Mouse (Mus musculus) spleen, postnatal 36 days (tissue): Measurements from ENCODE around the gene Syngap1.

Experiments used
- DNase-seq, 2 experiments: peaks; one replicate each; pipeline ENCODE4 v3.0.0; 2022; ENCODE audit warnings: low spot score in 2 of 2, mixed read lengths in 1 of 2

The Syngap1 gene

DNA sequence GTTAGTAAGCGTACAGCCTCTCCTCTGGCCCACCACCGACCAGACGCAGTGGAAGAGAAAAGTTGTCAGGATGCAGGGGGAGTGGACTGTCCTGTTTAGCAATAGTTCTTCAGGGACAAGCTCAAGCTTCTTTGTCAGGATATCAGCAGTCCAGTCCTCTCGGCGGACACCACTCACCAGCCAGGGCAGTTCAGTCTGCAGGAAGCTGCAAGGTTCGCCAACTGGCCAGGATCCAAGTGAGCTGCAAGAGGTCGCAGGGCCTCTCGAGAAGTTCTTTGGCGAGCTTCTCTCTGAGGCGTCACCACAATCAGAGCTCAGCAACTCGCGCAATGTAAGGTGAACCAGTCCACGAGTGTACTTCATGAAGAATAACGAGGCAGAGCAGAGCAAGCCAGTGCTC is 53.4 kb downstream of the Syngap1 start:
- no peak for DNase-seq

DNA sequence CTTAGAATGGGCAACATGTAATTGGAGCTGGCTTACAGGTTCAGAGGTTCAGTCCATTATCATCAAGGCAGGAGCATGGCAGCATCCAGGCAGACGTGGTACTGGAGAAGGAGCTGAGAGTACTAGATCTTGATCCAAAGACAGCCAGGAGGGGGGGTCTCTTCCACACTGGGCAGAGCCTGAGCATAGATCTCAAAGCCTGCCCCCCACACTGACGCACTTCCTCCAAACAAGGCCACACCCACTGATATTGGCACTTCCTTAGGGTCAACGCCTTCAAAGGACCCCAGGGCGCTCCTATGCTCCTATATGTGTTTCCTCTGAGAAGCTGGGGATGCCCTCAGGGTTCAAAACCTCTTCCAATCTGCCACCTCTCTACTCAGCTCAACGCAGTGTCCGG is 54.0 kb downstream of the Syngap1 start:
- DNase-seq, result no peak

DNA sequence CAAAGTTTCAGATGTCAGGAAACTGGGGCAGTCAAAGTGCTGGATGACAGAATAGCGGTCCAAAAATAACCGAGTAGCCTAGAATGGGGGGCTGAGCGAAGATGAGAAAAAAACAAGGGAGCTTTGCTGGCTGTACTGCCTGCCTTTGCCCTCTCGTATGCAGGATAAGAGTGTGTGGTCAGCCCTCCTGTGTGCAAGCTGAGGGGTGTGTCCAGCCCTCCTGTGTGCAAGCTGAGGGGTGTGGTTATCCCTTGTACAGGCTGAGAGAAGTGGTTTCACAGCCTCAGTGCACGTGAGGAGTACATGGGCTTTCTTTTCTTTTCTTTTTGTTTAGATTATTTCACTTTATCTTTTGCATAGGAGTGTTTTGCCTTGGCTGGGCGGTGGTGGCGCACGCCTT is 54.5 kb downstream of the Syngap1 start:
- no peak for DNase-seq

- no peak for DNase-seq
Observed at GRCm38 (mm10) chr17:26997661-26998060, 56.6 kb downstream of the Syngap1 start.

- no peak for DNase-seq
Observed at GRCm38 (mm10) chr17:26998283-26998682, 57.2 kb downstream of the Syngap1 start.

DNA sequence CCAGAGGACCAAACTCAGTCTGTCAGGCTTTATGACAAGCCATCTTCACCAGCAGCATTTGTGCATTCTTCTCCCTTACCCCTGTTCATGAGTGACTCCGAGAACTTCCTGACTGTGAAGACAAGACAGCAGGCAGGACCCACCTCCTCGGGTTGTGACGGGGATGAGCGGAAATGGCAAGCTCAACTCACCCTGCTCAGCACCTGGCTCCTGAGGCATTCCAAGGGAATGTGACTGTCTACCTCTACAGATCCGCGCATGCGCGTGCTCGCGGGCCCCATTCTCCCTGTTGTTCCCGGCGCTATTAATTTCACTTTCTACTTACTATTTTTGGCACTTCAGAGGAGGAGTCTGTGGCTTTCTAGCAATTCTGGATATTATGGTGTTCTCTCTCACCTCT is 58.9 kb downstream of the Syngap1 start:
- DNase-seq, result no peak

GRCm38 (mm10) chr17:27001151-27001550 is 60.1 kb downstream of the Syngap1 start:
- peak; percentile 47 to 62 for DNase-seq

- no peak for DNase-seq
Observed at GRCm38 (mm10) chr17:27001889-27002288, 60.8 kb downstream of the Syngap1 start.

- peak in 1 of 2 experiments; percentile 56 for DNase-seq
Observed at GRCm38 (mm10) chr17:27004431-27004830, 63.4 kb downstream of the Syngap1 start.

DNA sequence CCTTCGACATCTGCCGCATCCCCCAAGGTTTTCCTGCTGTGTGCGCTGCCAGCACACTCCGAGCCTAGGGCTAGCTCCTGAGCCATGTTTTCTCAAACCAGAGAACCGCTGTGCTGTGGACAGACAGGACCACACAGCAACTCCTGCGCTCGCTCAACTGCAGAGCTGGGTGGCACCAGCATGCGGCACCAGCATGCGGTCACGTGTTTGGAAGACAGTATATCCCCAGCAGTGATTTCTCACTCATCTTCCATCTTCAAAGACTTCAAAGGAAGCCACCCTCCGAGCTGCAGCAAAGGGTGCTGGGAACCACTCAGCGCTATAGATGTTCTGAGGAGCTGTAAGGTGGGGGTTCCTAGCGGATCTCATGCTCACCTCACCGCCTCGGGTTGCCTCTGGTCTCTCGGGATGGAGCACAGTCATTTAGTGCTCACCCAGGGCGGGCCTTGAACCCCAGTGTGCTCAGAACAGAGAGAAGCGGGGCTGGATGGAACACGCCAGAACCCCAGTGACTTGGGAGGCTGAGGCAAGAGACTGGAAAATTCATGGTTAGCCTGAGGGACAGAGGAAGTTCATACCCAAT is 63.9 kb downstream of the Syngap1 start:
- no peak for DNase-seq

GRCm38 (mm10) chr17:27005644-27006043 is 64.6 kb downstream of the Syngap1 start:
- no peak for DNase-seq

GRCm38 (mm10) chr17:27008277-27008676 is 67.2 kb downstream of the Syngap1 start:
- DNase-seq, result no peak

DNA sequence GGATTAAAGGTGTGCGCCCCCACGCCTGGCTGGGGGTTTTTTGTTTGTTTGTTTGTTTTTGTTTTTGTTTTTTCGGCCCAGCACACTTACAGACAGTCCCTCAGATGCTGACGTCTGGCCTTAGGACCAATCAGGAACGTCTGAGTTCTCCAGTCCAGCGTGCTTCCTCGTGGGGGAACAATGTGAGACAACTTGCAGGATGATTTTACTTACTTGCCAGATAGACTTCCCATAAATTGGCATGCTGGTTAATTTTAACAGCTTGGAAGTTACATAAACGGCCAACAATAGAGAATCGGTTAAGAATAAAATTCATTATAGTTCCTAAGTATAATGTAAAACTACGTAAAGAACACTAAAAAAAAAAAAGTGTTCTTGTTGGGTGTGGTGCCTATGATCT is 70.1 kb downstream of the Syngap1 start:
- DNase-seq, result no peak

GRCm38 (mm10) chr17:27011998-27012672 is 71.1 kb downstream of the Syngap1 start:
- peak; percentile 80 to 84 for DNase-seq

- DNase-seq, result no peak
Observed at GRCm38 (mm10) chr17:27012909-27013308, 71.9 kb downstream of the Syngap1 start.

DNA sequence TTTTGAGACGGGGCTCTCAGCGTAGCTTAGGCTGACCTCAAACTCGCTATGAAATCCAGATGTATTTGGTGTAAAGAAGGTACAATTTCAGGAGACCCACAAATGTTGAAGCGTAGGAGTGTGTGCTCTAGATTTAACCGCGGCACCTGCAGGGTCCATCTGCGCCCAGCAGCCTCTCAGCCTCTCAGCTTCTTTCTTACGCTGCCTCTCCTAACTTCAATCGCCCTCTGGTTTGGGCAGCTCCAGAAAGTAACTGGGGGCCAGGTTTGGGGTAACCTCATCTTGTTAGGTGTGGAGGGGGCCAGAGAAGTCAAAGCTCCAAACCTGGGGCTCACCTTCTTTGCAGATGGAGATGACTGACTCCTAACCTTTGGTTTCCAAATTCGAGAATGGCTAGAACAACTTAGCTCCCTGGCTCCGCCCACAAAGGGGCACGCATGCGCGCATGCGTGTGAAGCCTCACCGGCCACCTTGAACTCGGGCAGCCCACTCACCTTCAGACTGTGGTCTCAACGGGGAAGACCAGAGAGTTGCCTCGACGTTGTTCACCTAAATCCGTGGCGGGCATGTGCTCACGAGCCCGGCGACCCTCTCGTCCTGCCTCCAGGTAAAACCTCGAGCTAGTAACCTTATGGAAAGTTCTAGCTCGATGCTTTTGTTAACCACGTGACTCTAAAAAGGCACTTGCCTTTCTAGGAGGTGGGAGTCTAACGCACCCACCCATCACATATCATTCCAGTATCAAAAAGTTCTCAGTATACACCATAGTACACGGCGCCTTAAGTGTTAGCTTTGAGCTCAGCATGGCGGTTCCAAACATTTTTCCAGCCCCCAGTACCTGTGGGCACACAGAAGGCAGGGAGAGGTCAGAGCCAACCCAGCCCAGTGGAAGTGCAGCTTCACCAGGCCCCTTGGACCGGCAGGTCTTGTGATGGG is 76.8 kb downstream of the Syngap1 start:
- peak; percentile 82 to 87 for DNase-seq

DNA sequence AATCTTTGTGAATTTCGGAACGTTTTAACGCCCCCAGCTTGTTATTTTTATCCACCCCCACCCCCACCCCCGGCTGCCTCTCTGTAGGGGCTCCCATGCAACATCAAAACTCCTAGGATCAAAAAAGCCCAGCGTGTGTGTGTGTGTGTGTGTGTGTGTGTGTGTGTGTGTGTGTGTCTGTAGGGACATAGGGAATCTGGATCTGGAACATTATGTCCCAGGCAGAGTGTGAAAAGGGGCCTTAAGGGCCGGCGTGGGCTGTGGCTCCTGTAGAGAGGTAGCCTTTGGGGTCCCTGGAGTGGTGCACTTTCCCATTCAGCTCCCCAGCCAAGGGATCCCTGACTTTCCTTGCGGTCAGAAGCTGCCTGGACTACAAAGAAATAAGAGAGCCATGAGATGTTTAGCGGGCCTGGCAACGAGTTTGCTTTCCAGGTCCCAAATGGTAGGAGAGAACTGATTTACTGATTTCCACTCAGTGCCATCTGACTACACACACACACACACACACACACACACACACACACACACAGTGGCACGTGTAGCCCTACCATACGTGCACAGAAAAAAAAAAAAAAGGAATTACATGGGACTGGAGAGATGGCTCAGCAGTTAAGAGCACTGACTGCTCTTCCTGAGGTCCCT is 77.6 kb downstream of the Syngap1 start:
- no peak for DNase-seq

- no peak for DNase-seq
Observed at GRCm38 (mm10) chr17:27021076-27021475, 80.0 kb downstream of the Syngap1 start.

DNA sequence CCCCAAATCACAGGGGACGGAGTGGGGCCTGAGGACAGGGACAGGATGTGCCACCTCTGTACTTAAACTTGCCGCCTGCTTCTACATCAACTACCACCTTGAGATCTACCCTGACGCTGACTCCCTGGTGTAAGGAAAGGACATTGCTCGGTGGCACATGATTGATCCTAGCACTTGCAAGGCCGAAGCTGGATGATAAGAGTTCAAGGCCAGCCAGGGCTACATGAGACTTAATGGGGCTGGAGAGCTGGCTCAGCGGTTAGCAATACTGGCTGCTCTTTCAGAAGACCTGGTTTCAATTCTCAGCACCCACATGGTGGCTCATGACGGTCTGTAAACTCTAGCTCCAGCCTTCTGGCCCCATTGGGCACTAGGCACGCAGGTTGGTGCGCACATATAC is 80.7 kb downstream of the Syngap1 start:
- no peak for DNase-seq
